Mouse (Mus musculus) forebrain, embryonic 16.5 days (tissue): Measurements from ENCODE around the gene Srp9. TPM values are rescaled to one million over a fixed set of nuclear protein-coding genes. Genes with fewer than 3 reads are reported as not detected.
A peak's percentile ranks its signal among the peaks of the same experiment; 100 is the strongest.

ENCODE experiments used
- ATAC-seq: fragments of 200-750 bp; cut with Nextera tagmentation; 2 replicates; pipeline ENCODE4 v1.8.0; 2017; ENCODE audit warnings: mild to moderate bottlenecking, moderate library complexity
- H3K27ac ChIP-seq: fragments of 300-500 bp; sonication (generic); 2 replicates; pipeline ENCODE4 v1.5.1; 2014; ENCODE audit warnings: low read length, control low read depth
- H3K27me3 ChIP-seq: fragments of 300-500 bp; sonication (generic); replicated peaks from 2 replicates; pipeline ENCODE4 v1.6.1; 2014; ENCODE audit warnings: low read length; ENCODE audit not compliant: control insufficient read depth, insufficient read depth
- H3K36me3 ChIP-seq: fragments of 300-500 bp; sonication (generic); 2 replicates; pipeline ENCODE4 v1.6.1; 2014; ENCODE audit not compliant: control insufficient read depth, insufficient read depth
- H3K4me1 ChIP-seq: fragments of 300-500 bp; sonication (generic); replicated peaks from 2 replicates; pipeline ENCODE4 v1.6.1; 2014; ENCODE audit warnings: low read length; ENCODE audit not compliant: control insufficient read depth, insufficient read depth
- H3K4me2 ChIP-seq: fragments of 300-500 bp; sonication (generic); 2 replicates; pipeline ENCODE4 v1.6.1; 2014; ENCODE audit warnings: mild to moderate bottlenecking, low read length, control low read depth
- H3K4me3 ChIP-seq: fragments of 300-500 bp; sonication (generic); replicated peaks from 2 replicates; pipeline ENCODE4 v1.5.1; 2014; ENCODE audit warnings: mild to moderate bottlenecking, low read length, control low read depth
- H3K9ac ChIP-seq: fragments of 300-500 bp; sonication (generic); replicated peaks from 2 replicates; pipeline ENCODE4 v1.6.1; 2014; ENCODE audit warnings: low read depth, low read length, control low read depth
- H3K9me3 ChIP-seq: fragments of 300-500 bp; sonication (generic); 2 replicates; pipeline ENCODE4 v1.6.1; 2016; ENCODE audit warnings: low read length; ENCODE audit not compliant: control insufficient read depth
- WGBS: fragments of 180-500 bp; shearing (Covaris S2); extraction: QIAGEN DNeasy Blood & Tissue Kit; methylation state at CpG from one replicate; pipeline ENCODE4 v1.1.7; 2014; 5-methylcytosine and 5-hydroxymethylcytosine counted together
- polyA plus RNA-seq: library from polyadenylated mRNA; unstranded; fragments of >200 nt; fragmentation: Nextera tagmentation; extraction: Ambion mirVana; gene quantifications from 2 replicates; pipeline ENCODE4 v1.2.1, GENCODE M21; 2015

Srp9 gene
- polyA plus RNA-seq, 1 experiment from 2014 or later = 125 TPM

- no peak for ATAC-seq
Observed at GRCm38 (mm10) chr1:182130830-182131229, 6.3 kb downstream of the Srp9 start.

GRCm38 (mm10) chr1:182137204-182138125 is 12.9 kb downstream of the Srp9 start:
- Histone ChIP-seq H3K4me2 (no peak overlapping the region), H3K27me3 (no peaks in the 10 kb centered on the region), H3K9me3 (no peaks in the 10 kb centered on the region), H3K4me3 (no peak overlapping the region), H3K36me3 (peaks cover 3% of the 10 kb centered on the region; the same call in 1 of the 2 replicates), H3K4me1 (no peaks in the 10 kb centered on the region; the same call in 1 of the 2 replicates), H3K27ac (no peak overlapping the region), H3K9ac (no peak overlapping the region)
- WGBS = 71% methylated on average over 28 of the region's 28 CpGs
- ATAC-seq = no peak

More at GRCm38 (mm10) chr1:182130830-182131229, 6.3 kb downstream of the Srp9 start:
- Histone ChIP-seq H3K27me3 (no peaks in the 10 kb centered on the region), H3K4me2 (no peak overlapping the region), H3K4me3 (no peak overlapping the region), H3K9me3 (no peaks in the 10 kb centered on the region), H3K27ac (no peak overlapping the region), H3K4me1 (peaks cover 12% of the 10 kb centered on the region), H3K36me3 (peaks cover 6% of the 10 kb centered on the region; the same call in 1 of the 2 replicates), H3K9ac (no peak overlapping the region)
- 53% methylated on average over 2 of the region's 2 CpGs for WGBS

GRCm38 (mm10) chr1:182138172-182138571 is 13.6 kb downstream of the Srp9 start:
- WGBS = 77% methylated on average over 8 of the region's 8 CpGs
- H3K4me3 ChIP-seq = no peak overlapping the region
- no peak for ATAC-seq
- no peak overlapping the region for H3K4me2 ChIP-seq
- no peak overlapping the region for H3K9ac ChIP-seq
- H3K9me3 ChIP-seq = no peaks in the 10 kb centered on the region
- no peaks in the 10 kb centered on the region for H3K36me3 ChIP-seq
- no peaks in the 10 kb centered on the region; the same call in 1 of the 2 replicates for H3K4me1 ChIP-seq
- H3K27me3 ChIP-seq = no peaks in the 10 kb centered on the region
- no peak overlapping the region for H3K27ac ChIP-seq

GRCm38 (mm10) chr1:182139937-182140336 is 15.4 kb downstream of the Srp9 start:
- H3K27me3 ChIP-seq = no peaks in the 10 kb centered on the region
- no peak overlapping the region for H3K27ac ChIP-seq
- WGBS = 39% methylated on average over 9 of the region's 9 CpGs
- no peak overlapping the region for H3K4me2 ChIP-seq
- H3K36me3 ChIP-seq = no peaks in the 10 kb centered on the region
- H3K9ac ChIP-seq = no peak overlapping the region
- H3K4me3 ChIP-seq = no peak overlapping the region
- H3K4me1 ChIP-seq = no peaks in the 10 kb centered on the region; the same call in 1 of the 2 replicates
- ATAC-seq = peak; percentile 33; the same call in 1 of the 2 replicates
- no peaks in the 10 kb centered on the region for H3K9me3 ChIP-seq

GRCm38 (mm10) chr1:182140370-182140769 is 15.8 kb downstream of the Srp9 start:
- Histone ChIP-seq H3K4me3 (no peak overlapping the region), H3K36me3 (no peaks in the 10 kb centered on the region), H3K27ac (no peak overlapping the region), H3K27me3 (no peaks in the 10 kb centered on the region), H3K4me2 (no peak overlapping the region), H3K9me3 (no peaks in the 10 kb centered on the region), H3K4me1 (no peaks in the 10 kb centered on the region; the same call in 1 of the 2 replicates), H3K9ac (no peak overlapping the region)
- 3% methylated on average over 6 of the region's 6 CpGs for WGBS
- peak; percentile 84 for ATAC-seq

- Histone ChIP-seq H3K27me3 (no peaks in the 10 kb centered on the region), H3K9me3 (no peaks in the 10 kb centered on the region), H3K36me3 (no peaks in the 10 kb centered on the region), H3K9ac (no peak overlapping the region), H3K4me3 (no peak overlapping the region), H3K4me1 (no peaks in the 10 kb centered on the region; the same call in 1 of the 2 replicates), H3K4me2 (no peak overlapping the region), H3K27ac (no peak overlapping the region)
- no peak for ATAC-seq
- 95% methylated on average over 13 of the region's 13 CpGs for WGBS
Observed at GRCm38 (mm10) chr1:182142725-182143124, 18.2 kb downstream of the Srp9 start.

GRCm38 (mm10) chr1:182143288-182143687 is 18.8 kb downstream of the Srp9 start:
- no peak overlapping the region for H3K4me3 ChIP-seq
- ATAC-seq = no peak
- no peaks in the 10 kb centered on the region for H3K9me3 ChIP-seq
- H3K36me3 ChIP-seq = no peaks in the 10 kb centered on the region
- no peak overlapping the region for H3K9ac ChIP-seq
- H3K27me3 ChIP-seq = no peaks in the 10 kb centered on the region
- WGBS = 80% methylated on average over 8 of the region's 8 CpGs
- H3K4me1 ChIP-seq = no peaks in the 10 kb centered on the region; the same call in 1 of the 2 replicates
- H3K4me2 ChIP-seq = no peak overlapping the region
- no peak overlapping the region for H3K27ac ChIP-seq

GRCm38 (mm10) chr1:182145546-182145945 is 21.0 kb downstream of the Srp9 start:
- Histone ChIP-seq H3K36me3 (no peaks in the 10 kb centered on the region), H3K27ac (no peak overlapping the region), H3K4me1 (no peaks in the 10 kb centered on the region), H3K9me3 (no peaks in the 10 kb centered on the region), H3K9ac (no peak overlapping the region), H3K27me3 (no peaks in the 10 kb centered on the region), H3K4me3 (no peak overlapping the region), H3K4me2 (no peak overlapping the region)
- 38% methylated on average over 5 of the region's 5 CpGs for WGBS
- ATAC-seq = no peak

GRCm38 (mm10) chr1:182148864-182149514 is 24.5 kb downstream of the Srp9 start:
- H3K4me3 ChIP-seq = no peak overlapping the region
- no peaks in the 10 kb centered on the region for H3K4me1 ChIP-seq
- no peak for ATAC-seq
- no peaks in the 10 kb centered on the region for H3K9me3 ChIP-seq
- WGBS = 69% methylated on average over 7 of the region's 7 CpGs
- H3K27ac ChIP-seq = no peak overlapping the region
- H3K4me2 ChIP-seq = no peak overlapping the region
- no peak overlapping the region for H3K9ac ChIP-seq
- no peaks in the 10 kb centered on the region for H3K27me3 ChIP-seq
- no peaks in the 10 kb centered on the region for H3K36me3 ChIP-seq
